Mouse (Mus musculus) liver, embryonic 14.5 days (tissue): ENCODE results near the gene Abca3. TPM values are rescaled to one million over a fixed set of nuclear protein-coding genes. Genes with fewer than 3 reads are reported as not detected.

Experiments
- microRNA-seq: library from miRNA; unstranded; fragments of <30 nt; microRNA quantifications from one replicate; pipeline ENCODE4, GENCODE M21; 2016
- polyA plus RNA-seq, 2 experiments: library from polyadenylated mRNA; depleted of rRNA in 1 of 2; stranded (reverse) in 1 of 2; unstranded in 1 of 2; fragments of >200 nt; fragmentation: Nextera tagmentation in 1 of 2; extraction: Ambion mirVana in 1 of 2; gene quantifications; 2 replicates each; pipeline versions ENCODE4 v1.2.1 to v1.2.3; 2012 to 2014

Gene Abca3
- polyA plus RNA-seq, 2 experiments, result 12.5 to 14.8 TPM

Small RNA genes lying within 50 kb of the gene (microRNA-seq; reads per million reads assigned to microRNA genes)
- not detected for gene Gm24427

Other genes with a start within 250 kb of the Abca3 start
- 8.5 and 9.7 TPM in 2 replicates for gene Pdpk1, start 201.0 kb upstream of the Abca3 start, polyA plus RNA-seq (2012; rRNA removed)
- gene Pdpk1, start 201.0 kb upstream of the Abca3 start, polyA plus RNA-seq (2014; fragmentation: Nextera tagmentation; extraction: Ambion mirVana), result 24.5 and 25.5 TPM in 2 replicates
- gene Amdhd2, start 188.2 kb upstream of the Abca3 start, polyA plus RNA-seq (2012; rRNA removed), result 11.6 and 12.7 TPM in 2 replicates
- gene Amdhd2, start 188.2 kb upstream of the Abca3 start, polyA plus RNA-seq (2014; fragmentation: Nextera tagmentation; extraction: Ambion mirVana), result 17.6 and 21.7 TPM in 2 replicates
- gene Atp6v0c, start 182.2 kb upstream of the Abca3 start, polyA plus RNA-seq (2012; rRNA removed), result 236 and 271 TPM in 2 replicates
- 326 and 346 TPM in 2 replicates for gene Atp6v0c, start 182.2 kb upstream of the Abca3 start, polyA plus RNA-seq (2014; fragmentation: Nextera tagmentation; extraction: Ambion mirVana)
- 14.1 TPM in 2 replicates for gene Tbc1d24, start 146.4 kb upstream of the Abca3 start, polyA plus RNA-seq (2012; rRNA removed)
- 4.9 and 5.4 TPM in 2 replicates for gene Tbc1d24, start 146.4 kb upstream of the Abca3 start, polyA plus RNA-seq (2014; fragmentation: Nextera tagmentation; extraction: Ambion mirVana)
- gene Ntn3, start 142.4 kb upstream of the Abca3 start, polyA plus RNA-seq (2012; rRNA removed), result 0.59 and 0.64 TPM in 2 replicates
- gene Ntn3, start 142.4 kb upstream of the Abca3 start, polyA plus RNA-seq (2014; fragmentation: Nextera tagmentation; extraction: Ambion mirVana), result 0.45 and 0.69 TPM in 2 replicates
- gene Tedc2, start 131.1 kb upstream of the Abca3 start, polyA plus RNA-seq (2012; rRNA removed), result 18.3 and 21.1 TPM in 2 replicates
- gene Tedc2, start 131.1 kb upstream of the Abca3 start, polyA plus RNA-seq (2014; fragmentation: Nextera tagmentation; extraction: Ambion mirVana), result 7.7 and 7.9 TPM in 2 replicates
- gene Ccnf, start 100.5 kb upstream of the Abca3 start, polyA plus RNA-seq (2012; rRNA removed), result 34.0 and 36.9 TPM in 2 replicates
- gene Ccnf, start 100.5 kb upstream of the Abca3 start, polyA plus RNA-seq (2014; fragmentation: Nextera tagmentation; extraction: Ambion mirVana), result 69.5 and 71.7 TPM in 2 replicates
- 0.04 TPM in 1 of 2 replicates, not detected in the other for gene Abca17, start 882 bp upstream of the Abca3 start, polyA plus RNA-seq (2012; rRNA removed)
- not detected in 2 replicates for gene Abca17, start 882 bp upstream of the Abca3 start, polyA plus RNA-seq (2014; fragmentation: Nextera tagmentation; extraction: Ambion mirVana)
- 91.5 and 114 TPM in 2 replicates for gene Rnps1, start 62.6 kb downstream of the Abca3 start, polyA plus RNA-seq (2012; rRNA removed)
- gene Rnps1, start 62.6 kb downstream of the Abca3 start, polyA plus RNA-seq (2014; fragmentation: Nextera tagmentation; extraction: Ambion mirVana), result 90.6 and 96.3 TPM in 2 replicates
- 42.3 and 48.3 TPM in 2 replicates for gene Eci1, start 74.7 kb downstream of the Abca3 start, polyA plus RNA-seq (2012; rRNA removed)
- 56.4 and 64.7 TPM in 2 replicates for gene Eci1, start 74.7 kb downstream of the Abca3 start, polyA plus RNA-seq (2014; fragmentation: Nextera tagmentation; extraction: Ambion mirVana)
- 2.1 and 2.3 TPM in 2 replicates for gene Dnase1l2, start 91.2 kb downstream of the Abca3 start, polyA plus RNA-seq (2012; rRNA removed)
- gene Dnase1l2, start 91.2 kb downstream of the Abca3 start, polyA plus RNA-seq (2014; fragmentation: Nextera tagmentation; extraction: Ambion mirVana), result 0.14 and 0.46 TPM in 2 replicates
- 17.1 and 19.9 TPM in 2 replicates for gene E4f1, start 118.4 kb downstream of the Abca3 start, polyA plus RNA-seq (2012; rRNA removed)
- 4.5 and 5.0 TPM in 2 replicates for gene E4f1, start 118.4 kb downstream of the Abca3 start, polyA plus RNA-seq (2014; fragmentation: Nextera tagmentation; extraction: Ambion mirVana)
- gene Pgp, start 118.4 kb downstream of the Abca3 start, polyA plus RNA-seq (2012; rRNA removed), result 37.9 and 38.2 TPM in 2 replicates
- 70.4 and 76.7 TPM in 2 replicates for gene Pgp, start 118.4 kb downstream of the Abca3 start, polyA plus RNA-seq (2014; fragmentation: Nextera tagmentation; extraction: Ambion mirVana)
- 0.29 and 0.30 TPM in 2 replicates for gene Bricd5, start 121.9 kb downstream of the Abca3 start, polyA plus RNA-seq (2012; rRNA removed)
- gene Bricd5, start 121.9 kb downstream of the Abca3 start, polyA plus RNA-seq (2014; fragmentation: Nextera tagmentation; extraction: Ambion mirVana), result 0.23 TPM in 1 of 2 replicates, not detected in the other
- 13.5 and 18.5 TPM in 2 replicates for gene Mlst8, start 127.1 kb downstream of the Abca3 start, polyA plus RNA-seq (2012; rRNA removed)
- 9.6 and 11.2 TPM in 2 replicates for gene Mlst8, start 127.1 kb downstream of the Abca3 start, polyA plus RNA-seq (2014; fragmentation: Nextera tagmentation; extraction: Ambion mirVana)
- gene Caskin1, start 136.7 kb downstream of the Abca3 start, polyA plus RNA-seq (2012; rRNA removed), result 0.09 and 0.11 TPM in 2 replicates
- 0.08 TPM in 2 replicates for gene Caskin1, start 136.7 kb downstream of the Abca3 start, polyA plus RNA-seq (2014; fragmentation: Nextera tagmentation; extraction: Ambion mirVana)
- 55.4 and 64.2 TPM in 2 replicates for gene Traf7, start 176.0 kb downstream of the Abca3 start, polyA plus RNA-seq (2012; rRNA removed)
- gene Traf7, start 176.0 kb downstream of the Abca3 start, polyA plus RNA-seq (2014; fragmentation: Nextera tagmentation; extraction: Ambion mirVana), result 25.6 and 29.4 TPM in 2 replicates
- gene Rab26, start 182.3 kb downstream of the Abca3 start, polyA plus RNA-seq (2012; rRNA removed), result 0.21 and 0.28 TPM in 2 replicates
- 0.95 and 1.0 TPM in 2 replicates for gene Rab26, start 182.3 kb downstream of the Abca3 start, polyA plus RNA-seq (2014; fragmentation: Nextera tagmentation; extraction: Ambion mirVana)
- gene Pkd1, start 197.9 kb downstream of the Abca3 start, polyA plus RNA-seq (2012; rRNA removed), result 3.4 and 4.0 TPM in 2 replicates
- 1.8 and 2.9 TPM in 2 replicates for gene Pkd1, start 197.9 kb downstream of the Abca3 start, polyA plus RNA-seq (2014; fragmentation: Nextera tagmentation; extraction: Ambion mirVana)